Comparison of ENCODE assay signal across 11 mouse cellular contexts in the genomic region with DNA sequence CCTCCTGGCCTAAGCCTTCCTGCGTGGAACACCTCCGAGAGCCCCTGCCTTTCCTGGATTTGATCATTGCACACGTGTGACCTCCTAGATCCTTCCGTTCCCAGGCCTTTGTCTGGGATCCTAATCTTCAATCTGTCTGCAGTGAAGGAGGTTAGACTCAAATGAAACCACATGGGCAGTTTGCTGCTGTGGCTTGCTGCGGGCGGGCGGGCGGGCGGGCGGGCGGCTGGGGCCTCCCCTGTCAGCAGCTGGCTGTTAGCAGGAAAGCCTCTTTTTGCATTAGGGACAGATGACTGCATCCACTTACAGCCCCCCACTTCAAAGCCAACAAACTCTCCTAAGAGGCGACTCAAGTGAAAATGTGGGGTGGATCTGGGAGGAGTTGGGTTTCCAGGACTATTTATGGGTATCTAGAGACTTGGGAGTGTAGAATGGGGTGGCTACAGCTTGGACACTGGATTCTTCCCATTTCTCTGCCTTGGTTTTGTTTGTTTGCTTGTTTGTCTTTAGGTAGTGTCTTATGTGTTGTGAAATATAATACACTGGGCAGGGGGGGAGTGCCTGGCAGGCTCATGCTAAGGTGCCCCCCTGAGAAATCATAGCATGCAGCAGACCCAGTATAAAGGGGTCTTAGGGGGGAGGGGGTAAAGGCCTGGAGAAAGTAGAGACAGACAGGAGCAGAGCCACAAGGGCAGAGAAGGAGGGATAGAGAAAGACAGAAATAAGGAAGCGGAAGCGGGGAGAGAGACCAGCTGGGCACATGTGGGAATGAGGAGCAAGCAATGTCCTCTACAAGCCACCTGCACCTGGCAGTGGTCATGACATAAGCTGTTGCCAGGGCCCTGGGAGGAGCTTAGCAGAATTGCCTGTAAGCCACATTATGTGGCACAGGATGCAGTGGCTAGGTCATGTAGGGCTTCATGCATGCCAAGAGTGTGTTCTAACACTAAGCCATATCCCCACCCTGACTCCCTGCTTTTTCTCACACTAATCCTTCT.
DNase-seq lines count a peak whose midpoint lies in the region; ATAC-seq lines count a peak whose summit lies in the region.
"Had no signal": no experiment of that assay in that cellular context is flagged by ENCODE, and none has a peak within 500 bp of the region (broad histone marks: within the 10 kb centered on the region; RNA-seq: fewer than 3 reads in every experiment).

No protein-coding gene starts in this region.

- no peak overlapping the region for H3K27ac ChIP-seq in hindbrain, embryonic 12.5 days
- no peak overlapping the region for H3K27ac ChIP-seq in hindbrain, embryonic 13.5 days
- no peak overlapping the region for H3K27ac ChIP-seq in heart, embryonic 14.5 days (replicated peaks in 1 of 2; ENCODE audit: control insufficient read depth in 1 of 2, insufficient read depth in 1 of 2, low read depth in 2 of 2, low read length in 2 of 2)
- H3K27ac ChIP-seq in neural tube, embryonic 13.5 days (replicated peaks) = peak overlapping the region; percentile 28; the same call in 1 of the 2 replicates
- H3K27ac ChIP-seq: hindbrain, embryonic 15.5 days had no signal

- no peak overlapping the region for H3K4me2 ChIP-seq in hindbrain, embryonic 12.5 days (replicated peaks)
- H3K4me2 ChIP-seq in hindbrain, embryonic 13.5 days = no peak overlapping the region
- peak overlapping the region; percentile 18; the same call in 1 of the 2 replicates for H3K4me2 ChIP-seq in heart, embryonic 14.5 days (ENCODE audit: low read length)
- H3K4me2 ChIP-seq in neural tube, embryonic 13.5 days = no peak overlapping the region
- H3K4me2 ChIP-seq: hindbrain, embryonic 15.5 days; liver, embryonic 11.5 days had no signal

- no peaks in the 10 kb centered on the region for H3K9me3 ChIP-seq in hindbrain, embryonic 12.5 days (replicated peaks)
- no peaks in the 10 kb centered on the region for H3K9me3 ChIP-seq in hindbrain, embryonic 13.5 days
- H3K9me3 ChIP-seq in heart, embryonic 14.5 days (ENCODE audit: control insufficient read depth, low read length) = no peaks in the 10 kb centered on the region
- no peaks in the 10 kb centered on the region for H3K9me3 ChIP-seq in neural tube, embryonic 13.5 days
- H3K9me3 ChIP-seq: hindbrain, embryonic 15.5 days had no signal

- WGBS in hindbrain, embryonic 12.5 days = 31% methylated on average over 14 of the region's 14 CpGs
- 29% methylated on average over 14 of the region's 14 CpGs for WGBS in hindbrain, embryonic 13.5 days
- WGBS in heart, embryonic 14.5 days = 27% methylated on average over 14 of the region's 14 CpGs
- WGBS in neural tube, embryonic 13.5 days = 31% methylated on average over 14 of the region's 14 CpGs

- H3K4me1 ChIP-seq in hindbrain, embryonic 12.5 days = peaks cover 17% of the 10 kb centered on the region
- H3K4me1 ChIP-seq in hindbrain, embryonic 13.5 days (replicated peaks) = peaks cover 31% of the 10 kb centered on the region
- H3K4me1 ChIP-seq in heart, embryonic 14.5 days (ENCODE audit: control insufficient read depth in 2 of 2, insufficient read depth in 2 of 2, low read length in 2 of 2) = peaks cover 12 to 31% of the 10 kb centered on the region in 2 experiments
- peaks cover 44% of the 10 kb centered on the region for H3K4me1 ChIP-seq in neural tube, embryonic 13.5 days (replicated peaks)

- peak; percentile 52 for DNase-seq in embryo, embryonic 9.5 days (ENCODE audit: extremely low spot score)
- DNase-seq in natural killer cell, adult 2 months (ENCODE audit: low spot score in 2 of 2) = no peak
- DNase-seq in layer of hippocampus, adult 9-11 months = no peak
- no peak for DNase-seq in layer of hippocampus, adult 9-10 months (ENCODE audit: low spot score)

- H3K9ac ChIP-seq in hindbrain, embryonic 12.5 days = no peak overlapping the region
- H3K9ac ChIP-seq in hindbrain, embryonic 13.5 days = no peak overlapping the region
- H3K9ac ChIP-seq in heart, embryonic 14.5 days (ENCODE audit: low read length) = no peak overlapping the region
- no peak overlapping the region for H3K9ac ChIP-seq in neural tube, embryonic 13.5 days
- H3K9ac ChIP-seq: hindbrain, embryonic 15.5 days had no signal

- no peaks in the 10 kb centered on the region; the same call in 1 of the 2 replicates for H3K36me3 ChIP-seq in hindbrain, embryonic 12.5 days
- peaks cover 20% of the 10 kb centered on the region for H3K36me3 ChIP-seq in hindbrain, embryonic 13.5 days
- H3K36me3 ChIP-seq in heart, embryonic 14.5 days (ENCODE audit: control insufficient read depth, insufficient read depth, low read length) = peaks cover 15% of the 10 kb centered on the region
- peaks cover 19% of the 10 kb centered on the region for H3K36me3 ChIP-seq in neural tube, embryonic 13.5 days

- H3K4me3 ChIP-seq in hindbrain, embryonic 12.5 days = no peak overlapping the region
- H3K4me3 ChIP-seq in hindbrain, embryonic 13.5 days = no peak overlapping the region
- no peak overlapping the region for H3K4me3 ChIP-seq in heart, embryonic 14.5 days (ENCODE audit: control insufficient read depth in 1 of 2, insufficient read depth in 1 of 2, low read depth in 1 of 2, low read length in 2 of 2)
- no peak overlapping the region for H3K4me3 ChIP-seq in neural tube, embryonic 13.5 days
- H3K4me3 ChIP-seq: hindbrain, embryonic 15.5 days had no signal

- peak; percentile 11; the same call in 1 of the 2 replicates for ATAC-seq in hindbrain, embryonic 12.5 days (ENCODE audit: low FRiP score)
- ATAC-seq in hindbrain, embryonic 13.5 days (ENCODE audit: low FRiP score) = no peak
- 0 out of 2 replicates have a peak, but pooled peaks have one; percentile 29 for ATAC-seq in heart, embryonic 14.5 days (ENCODE audit: insufficient number of reproducible peaks, insufficient read depth, low FRiP score, low read depth)
- no peak for ATAC-seq in neural tube, embryonic 13.5 days (ENCODE audit: low read depth)
- ATAC-seq: CD4-positive, CD25-positive, alpha-beta regulatory T cell, adult 4 months had no signal

- H3K27me3 ChIP-seq in hindbrain, embryonic 12.5 days = no peaks in the 10 kb centered on the region
- H3K27me3 ChIP-seq in hindbrain, embryonic 13.5 days = no peaks in the 10 kb centered on the region
- no peaks in the 10 kb centered on the region for H3K27me3 ChIP-seq in heart, embryonic 14.5 days (ENCODE audit: control insufficient read depth, insufficient read depth, low read length)
- H3K27me3 ChIP-seq in neural tube, embryonic 13.5 days = no peaks in the 10 kb centered on the region
- H3K27me3 ChIP-seq: hindbrain, embryonic 15.5 days had no signal

Comparison
In these comparisons a context has a peak if more than half of its experiments do, and no peak if none do; other contexts are left out.
1. ATAC-seq: peak in hindbrain, embryonic 12.5 days (single experiment) and heart, embryonic 14.5 days (single experiment); none in hindbrain, embryonic 13.5 days (single experiment) and neural tube, embryonic 13.5 days (single experiment).